Mouse (Mus musculus) stomach, embryonic 16.5 days (tissue): ENCODE data around the gene Mta1. TPM values are rescaled to one million over a fixed set of nuclear protein-coding genes. Genes with fewer than 3 reads are reported as not detected.
A peak's percentile ranks its signal among the peaks of the same experiment; 100 is the strongest.

Experiments
- ATAC-seq: fragments of 200-750 bp; cut with Nextera tagmentation; 2 replicates; pipeline ENCODE4 v1.8.0; 2017; ENCODE audit warnings: moderate number of reproducible peaks, moderate TSS enrichment; ENCODE audit not compliant: insufficient read depth, low FRiP score
- H3K27ac ChIP-seq: fragments of 300-500 bp; sonication (generic); 2 replicates; pipeline ENCODE4 v1.5.1; 2014; ENCODE audit warnings: low read length
- H3K27me3 ChIP-seq: fragments of 300-500 bp; sonication (generic); 2 replicates; pipeline ENCODE4 v1.6.1; 2014; ENCODE audit warnings: low read length, control low read depth, mixed read lengths; ENCODE audit not compliant: control insufficient read depth, insufficient read depth
- H3K36me3 ChIP-seq: fragments of 300-500 bp; sonication (generic); 2 replicates; pipeline ENCODE4 v1.6.1; 2014; ENCODE audit warnings: low read length; ENCODE audit not compliant: control insufficient read depth, insufficient read depth
- H3K4me1 ChIP-seq: fragments of 300-500 bp; sonication (generic); 2 replicates; pipeline ENCODE4 v1.6.1; 2014; ENCODE audit warnings: low read length, control low read depth, mixed read lengths; ENCODE audit not compliant: control insufficient read depth, insufficient read depth
- H3K4me2 ChIP-seq: fragments of 300-500 bp; sonication (generic); 2 replicates; pipeline ENCODE4 v1.6.1; 2014; ENCODE audit warnings: low read depth, low read length, mixed read lengths
- H3K4me3 ChIP-seq: fragments of 300-500 bp; sonication (generic); replicated peaks from 2 replicates; pipeline ENCODE4 v1.5.1; 2014; ENCODE audit warnings: mild to moderate bottlenecking, low read length
- H3K9ac ChIP-seq: fragments of 300-500 bp; sonication (generic); 2 replicates; pipeline ENCODE4 v1.6.1; 2014; ENCODE audit warnings: low read length
- H3K9me3 ChIP-seq: fragments of 300-500 bp; sonication (generic); replicated peaks from 2 replicates; pipeline ENCODE4 v1.6.1; 2016; ENCODE audit warnings: low read length, control low read depth; ENCODE audit not compliant: control insufficient read depth
- WGBS: fragments of 180-500 bp; shearing (Covaris S2); extraction: QIAGEN DNeasy Blood & Tissue Kit; methylation state at CpG from one replicate; pipeline ENCODE4 v1.1.7; 2014; 5-methylcytosine and 5-hydroxymethylcytosine counted together
- polyA plus RNA-seq: library from polyadenylated mRNA; unstranded; fragments of >200 nt; fragmentation: Nextera tagmentation; extraction: Ambion mirVana; gene quantifications from 2 replicates; pipeline ENCODE4 v1.2.1, GENCODE M21; 2015

Gene Mta1
- polyA plus RNA-seq: 8.9 and 10.8 TPM in 2 replicates

- no peaks in the 10 kb centered on the region for H3K9me3 ChIP-seq
- peaks cover 29% of the 10 kb centered on the region for H3K4me1 ChIP-seq
- 3% methylated on average over 33 of the region's 53 CpGs for WGBS
- H3K27me3 ChIP-seq: no peaks in the 10 kb centered on the region
- peak within 1 kb of the TSS; percentile 95 for H3K4me3 ChIP-seq
- peak within 1 kb of the TSS; percentile 85 for H3K4me2 ChIP-seq
- H3K9ac ChIP-seq: peak within 1 kb of the TSS; percentile 100
- ATAC-seq: peak; percentile 79
- H3K27ac ChIP-seq: peak within 1 kb of the TSS; percentile 69
- no peaks in the 10 kb centered on the region for H3K36me3 ChIP-seq
These were observed at the start of gene Mta1 for GRCm38 (mm10) chr12:113097749-113098281. Mta1 (plus strand) TSS chr12:113098278.

- no peaks in the 10 kb centered on the region for H3K9me3 ChIP-seq
- no peak overlapping the region for H3K9ac ChIP-seq
- 0 out of 2 replicates have a peak, but pooled peaks cover 3% of the 10 kb centered on the region for H3K4me1 ChIP-seq
- no peak for ATAC-seq
- H3K27me3 ChIP-seq: no peaks in the 10 kb centered on the region
- H3K36me3 ChIP-seq: no peaks in the 10 kb centered on the region; the same call in 1 of the 2 replicates
- H3K27ac ChIP-seq: no peak overlapping the region
- WGBS: 86% methylated on average over 9 of the region's 9 CpGs
- no peak overlapping the region for H3K4me3 ChIP-seq
- H3K4me2 ChIP-seq: no peak overlapping the region
These were observed 48.2 kb upstream of the Mta1 start for GRCm38 (mm10) chr12:113049836-113050235.

- Histone ChIP-seq H3K4me2 (no peak overlapping the region), H3K9me3 (no peaks in the 10 kb centered on the region), H3K4me1 (0 out of 2 replicates have a peak, but pooled peaks cover 3% of the 10 kb centered on the region), H3K27me3 (no peaks in the 10 kb centered on the region), H3K4me3 (no peak overlapping the region), H3K27ac (no peak overlapping the region), H3K9ac (no peak overlapping the region), H3K36me3 (no peaks in the 10 kb centered on the region; the same call in 1 of the 2 replicates)
- no peak for ATAC-seq
- WGBS: 82% methylated on average over 12 of the region's 12 CpGs
These were observed 47.4 kb upstream of the Mta1 start for GRCm38 (mm10) chr12:113050671-113051070.

- Histone ChIP-seq H3K4me1 (0 out of 2 replicates have a peak, but pooled peaks cover 3% of the 10 kb centered on the region), H3K9ac (no peak overlapping the region), H3K9me3 (no peaks in the 10 kb centered on the region), H3K36me3 (no peaks in the 10 kb centered on the region; the same call in 1 of the 2 replicates), H3K27ac (peak overlapping the region; percentile 11; the same call in 1 of the 2 replicates), H3K27me3 (no peaks in the 10 kb centered on the region), H3K4me3 (no peak overlapping the region), H3K4me2 (no peak overlapping the region)
- 38% methylated on average over 9 of the region's 9 CpGs for WGBS
- peak; percentile 23; the same call in 1 of the 2 replicates for ATAC-seq
These were observed 46.3 kb upstream of the Mta1 start for GRCm38 (mm10) chr12:113051628-113052403.

- Histone ChIP-seq H3K4me3 (no peak overlapping the region), H3K9ac (no peak overlapping the region), H3K27ac (no peak overlapping the region), H3K4me2 (no peak overlapping the region), H3K27me3 (no peaks in the 10 kb centered on the region), H3K4me1 (0 out of 2 replicates have a peak, but pooled peaks cover 3% of the 10 kb centered on the region), H3K36me3 (peaks cover 16% of the 10 kb centered on the region), H3K9me3 (no peaks in the 10 kb centered on the region)
- 86% methylated on average over 8 of the region's 8 CpGs for WGBS
- no peak for ATAC-seq
These were observed 42.0 kb upstream of the Mta1 start for GRCm38 (mm10) chr12:113056089-113056488.

- no peaks in the 10 kb centered on the region for H3K27me3 ChIP-seq
- H3K4me3 ChIP-seq: no peak overlapping the region
- no peak overlapping the region for H3K27ac ChIP-seq
- no peak overlapping the region for H3K9ac ChIP-seq
- H3K4me2 ChIP-seq: no peak overlapping the region
- ATAC-seq: no peak
- H3K9me3 ChIP-seq: no peaks in the 10 kb centered on the region
- H3K4me1 ChIP-seq: no peaks in the 10 kb centered on the region
- WGBS: 85% methylated on average over 5 of the region's 5 CpGs
- H3K36me3 ChIP-seq: peaks cover 24% of the 10 kb centered on the region
These were observed 37.9 kb upstream of the Mta1 start for GRCm38 (mm10) chr12:113060178-113060577.

- Histone ChIP-seq H3K9me3 (no peaks in the 10 kb centered on the region), H3K9ac (no peak overlapping the region), H3K27me3 (no peaks in the 10 kb centered on the region), H3K4me1 (no peaks in the 10 kb centered on the region), H3K27ac (no peak overlapping the region), H3K4me3 (no peak overlapping the region), H3K36me3 (peaks cover 24% of the 10 kb centered on the region), H3K4me2 (no peak overlapping the region)
- no peak for ATAC-seq
- 80% methylated on average over 9 of the region's 9 CpGs for WGBS
These were observed 36.5 kb upstream of the Mta1 start for GRCm38 (mm10) chr12:113061606-113062005.

- no peak overlapping the region for H3K4me2 ChIP-seq
- WGBS: 87% methylated on average over 10 of the region's 10 CpGs
- no peaks in the 10 kb centered on the region for H3K4me1 ChIP-seq
- no peak overlapping the region for H3K9ac ChIP-seq
- H3K4me3 ChIP-seq: no peak overlapping the region
- no peaks in the 10 kb centered on the region for H3K27me3 ChIP-seq
- no peaks in the 10 kb centered on the region for H3K9me3 ChIP-seq
- ATAC-seq: no peak
- H3K36me3 ChIP-seq: peaks cover 24% of the 10 kb centered on the region
- H3K27ac ChIP-seq: no peak overlapping the region
These were observed 35.9 kb upstream of the Mta1 start for GRCm38 (mm10) chr12:113062201-113062600.

- Histone ChIP-seq H3K27ac (no peak overlapping the region), H3K9me3 (no peaks in the 10 kb centered on the region), H3K36me3 (peaks cover 18% of the 10 kb centered on the region; the same call in 1 of the 2 replicates), H3K4me3 (no peak overlapping the region), H3K4me1 (no peaks in the 10 kb centered on the region), H3K27me3 (no peaks in the 10 kb centered on the region), H3K9ac (no peak overlapping the region), H3K4me2 (no peak overlapping the region)
- ATAC-seq: no peak
- WGBS: 95% methylated on average over 7 of the region's 7 CpGs
These were observed 34.4 kb upstream of the Mta1 start for GRCm38 (mm10) chr12:113063700-113064099.
